Mouse (Mus musculus): ENCODE measurements at regions not wholly inside any gene's neighbourhood (a gene's known extent, or its start where the extent isn't known, plus 50 kb on each side); places are given as distances from the start of the nearest gene placed in this dataset.

DNA sequence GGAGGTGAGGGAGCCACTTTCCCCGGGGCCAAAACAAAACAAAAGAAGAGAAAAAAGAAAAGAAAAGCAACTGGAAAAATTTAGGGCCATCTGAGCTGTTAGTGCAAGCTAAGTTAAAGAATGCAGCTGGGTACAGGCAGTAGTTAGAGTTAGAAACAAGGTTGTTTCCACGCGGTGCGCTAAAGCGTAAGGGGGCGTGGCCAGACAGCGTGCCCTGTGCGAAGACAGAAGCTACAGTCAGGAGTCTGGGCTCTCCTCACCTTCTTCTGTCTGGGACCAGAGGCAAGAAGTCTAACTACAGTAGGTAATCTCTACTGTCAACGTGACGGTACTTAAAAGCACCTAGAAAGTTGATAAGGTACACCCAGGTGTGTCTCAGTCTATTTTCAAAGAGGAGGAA, 435.9 kb downstream of the Vrk1 start:
- no peak for ATAC-seq
- no peaks in the 10 kb centered on the region for H3K36me3 ChIP-seq

DNA sequence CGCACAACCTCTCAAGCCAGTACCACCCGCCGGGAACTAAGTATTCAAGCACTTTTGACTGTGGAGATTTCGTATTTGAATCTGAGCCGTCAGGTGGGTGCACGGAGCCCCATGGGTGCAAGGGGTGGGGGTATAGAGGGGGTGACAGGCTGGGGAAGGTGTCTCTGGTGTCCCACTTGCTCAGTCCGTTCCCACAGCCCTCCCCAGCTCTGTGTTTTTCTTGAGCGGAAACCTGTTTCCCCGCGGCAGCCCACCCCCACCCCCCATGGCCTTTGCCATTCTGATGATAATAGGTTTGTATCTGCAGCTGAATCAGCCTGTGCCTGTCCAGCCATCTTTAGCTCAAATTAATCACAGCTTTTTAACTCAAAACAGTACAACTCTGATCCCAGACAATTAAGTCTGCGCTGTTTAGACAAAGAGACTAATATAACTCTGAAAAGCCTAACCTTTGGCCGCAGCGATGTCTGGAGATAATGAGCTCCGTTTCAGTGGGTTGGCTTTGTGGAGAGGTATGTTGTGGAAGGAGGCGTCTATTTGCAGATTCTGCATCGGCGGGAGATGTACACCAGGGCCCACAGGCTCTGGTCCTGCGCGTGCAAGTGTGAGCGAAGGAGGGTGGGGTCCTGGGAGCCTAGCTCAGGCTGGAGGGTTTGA, 437.0 kb downstream of the Vrk1 start:
- ATAC-seq, result no peak
- Histone ChIP-seq H3K9ac (replicated peaks) (no peak overlapping the region), H3K36me3 (no peaks in the 10 kb centered on the region), H3K4me1 (replicated peaks) (0 out of 2 replicates have a peak, but pooled peaks cover 4% of the 10 kb centered on the region), H3K4me3 (replicated peaks) (no peak overlapping the region), H3K27me3 (no peaks in the 10 kb centered on the region), H3K27ac (no peak overlapping the region), H3K4me2 (replicated peaks) (no peak overlapping the region), H3K9me3 (0 out of 2 replicates have a peak, but pooled peaks cover 6% of the 10 kb centered on the region)
- WGBS, result 50% methylated on average over 20 of the region's 20 CpGs

More for the DNA sequence above, 435.9 kb downstream of the Vrk1 start:
- Histone ChIP-seq H3K4me2 (replicated peaks) (no peak overlapping the region), H3K27ac (no peak overlapping the region), H3K9me3 (0 out of 2 replicates have a peak, but pooled peaks cover 6% of the 10 kb centered on the region), H3K27me3 (no peaks in the 10 kb centered on the region), H3K9ac (replicated peaks) (no peak overlapping the region), H3K4me1 (replicated peaks) (0 out of 2 replicates have a peak, but pooled peaks cover 4% of the 10 kb centered on the region), H3K4me3 (replicated peaks) (no peak overlapping the region)
- WGBS, result 75% methylated on average over 10 of the region's 10 CpGs

DNA sequence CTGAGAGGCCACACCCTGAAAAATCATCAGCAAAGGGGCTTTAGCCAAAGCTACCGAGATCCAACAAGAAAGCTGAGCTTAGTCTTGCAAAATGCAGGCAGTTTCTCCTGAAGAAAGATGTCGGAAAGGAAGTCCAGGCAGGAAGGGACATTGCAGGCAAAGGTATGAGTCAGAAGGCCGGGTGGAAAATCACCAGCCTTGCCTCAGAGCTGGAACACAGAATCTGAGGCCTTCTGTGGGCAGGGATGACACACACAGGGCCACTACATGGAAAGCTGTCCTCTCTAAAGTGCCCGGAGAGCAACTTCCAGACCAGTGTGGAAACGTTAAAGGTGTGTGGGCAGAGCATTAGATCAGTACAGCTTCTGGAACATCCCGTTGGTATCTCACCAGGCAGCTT, 438.5 kb downstream of the Vrk1 start:
- ATAC-seq, result no peak

DNA sequence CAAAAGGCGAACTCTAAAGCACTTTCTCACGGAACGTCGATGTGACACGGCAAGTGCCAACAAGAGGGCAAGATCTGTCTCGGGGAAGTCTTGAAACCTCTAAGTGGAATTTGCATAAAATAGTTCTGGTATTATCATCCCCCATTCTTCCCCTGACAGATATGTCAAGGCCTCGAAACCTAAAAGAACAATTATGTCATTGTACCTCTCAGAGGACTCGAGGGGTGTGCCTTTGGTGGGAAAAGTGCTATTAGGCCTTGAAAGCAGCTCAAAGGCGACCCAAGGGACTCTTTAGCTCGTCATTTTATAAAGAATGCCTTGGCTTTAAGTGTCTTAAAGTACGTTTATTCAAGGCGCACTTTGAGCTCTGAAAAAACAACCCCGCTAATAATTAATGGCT, 443.5 kb downstream of the Vrk1 start:
- no peaks in the 10 kb centered on the region for H3K36me3 ChIP-seq
- no peaks in the 10 kb centered on the region for H3K4me1 ChIP-seq (replicated peaks)
- H3K9me3 ChIP-seq, result no peaks in the 10 kb centered on the region
- H3K4me3 ChIP-seq (replicated peaks), result no peak overlapping the region
- H3K9ac ChIP-seq (replicated peaks), result no peak overlapping the region
- H3K27me3 ChIP-seq, result peaks cover 4% of the 10 kb centered on the region
- no peak overlapping the region for H3K4me2 ChIP-seq (replicated peaks)
- no peak for ATAC-seq
- 54% methylated on average over 13 of the region's 13 CpGs for WGBS
- H3K27ac ChIP-seq, result no peak overlapping the region

More for the DNA sequence above, 438.5 kb downstream of the Vrk1 start:
- WGBS, result 89% methylated on average over 6 of the region's 6 CpGs
- Histone ChIP-seq H3K4me3 (replicated peaks) (no peak overlapping the region), H3K9me3 (0 out of 2 replicates have a peak, but pooled peaks cover 6% of the 10 kb centered on the region), H3K4me2 (replicated peaks) (no peak overlapping the region), H3K36me3 (no peaks in the 10 kb centered on the region), H3K27me3 (no peaks in the 10 kb centered on the region), H3K9ac (replicated peaks) (no peak overlapping the region), H3K4me1 (replicated peaks) (0 out of 2 replicates have a peak, but pooled peaks cover 4% of the 10 kb centered on the region), H3K27ac (no peak overlapping the region)

DNA sequence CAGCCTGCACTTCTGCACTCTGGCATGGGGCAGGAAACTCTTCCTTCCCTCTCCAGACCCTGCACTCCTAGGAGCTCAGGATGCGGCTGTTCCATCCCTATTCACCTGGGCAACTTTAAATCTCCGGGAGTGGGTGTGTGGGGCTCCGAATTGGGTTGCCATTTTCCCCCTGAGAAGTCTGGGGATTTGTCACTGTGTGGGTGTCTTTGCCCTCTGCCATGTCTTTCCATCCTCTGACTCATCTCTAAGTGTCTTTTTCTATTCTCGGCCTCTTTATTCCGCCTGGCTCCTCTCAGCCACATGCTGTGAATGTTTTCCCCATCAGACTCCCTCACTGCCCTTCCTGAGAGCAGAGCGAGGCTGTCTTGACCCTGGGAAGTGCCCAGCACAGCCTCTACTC, 448.2 kb downstream of the Vrk1 start:
- ATAC-seq, result no peak
- Histone ChIP-seq H3K27me3 (peaks cover 5% of the 10 kb centered on the region), H3K4me2 (replicated peaks) (no peak overlapping the region), H3K27ac (no peak overlapping the region), H3K9ac (replicated peaks) (no peak overlapping the region), H3K9me3 (no peaks in the 10 kb centered on the region), H3K4me3 (replicated peaks) (no peak overlapping the region), H3K4me1 (replicated peaks) (peaks cover 10% of the 10 kb centered on the region), H3K36me3 (no peaks in the 10 kb centered on the region)
- 50% methylated on average over 6 of the region's 6 CpGs for WGBS

DNA sequence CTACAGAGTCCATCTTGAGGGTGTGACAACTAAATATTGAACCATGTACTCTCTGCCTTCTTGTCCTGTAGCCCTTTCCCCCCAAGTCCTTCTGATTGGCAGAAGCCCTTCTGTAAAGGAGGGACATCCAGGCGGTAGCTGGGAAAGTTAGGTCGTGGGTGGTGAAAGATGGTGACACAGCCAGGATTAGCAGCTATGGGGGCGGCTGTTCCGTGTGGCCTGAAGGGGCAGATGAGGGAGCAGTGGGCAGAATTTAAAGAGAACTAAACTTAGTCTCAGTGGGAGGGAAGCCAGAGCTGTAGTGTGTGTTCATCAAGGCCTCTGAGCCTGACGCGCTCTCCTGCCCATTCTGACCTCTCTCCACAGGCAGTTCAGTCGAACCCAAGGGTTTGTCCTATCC, 450.6 kb downstream of the Vrk1 start:
- Histone ChIP-seq H3K4me2 (replicated peaks) (no peak overlapping the region), H3K36me3 (no peaks in the 10 kb centered on the region), H3K9me3 (no peaks in the 10 kb centered on the region), H3K4me1 (replicated peaks) (peaks cover 10% of the 10 kb centered on the region), H3K4me3 (replicated peaks) (no peak overlapping the region), H3K27ac (no peak overlapping the region), H3K9ac (replicated peaks) (no peak overlapping the region), H3K27me3 (peaks cover 13% of the 10 kb centered on the region)
- ATAC-seq, result no peak
- WGBS, result 79% methylated on average over 7 of the region's 7 CpGs

DNA sequence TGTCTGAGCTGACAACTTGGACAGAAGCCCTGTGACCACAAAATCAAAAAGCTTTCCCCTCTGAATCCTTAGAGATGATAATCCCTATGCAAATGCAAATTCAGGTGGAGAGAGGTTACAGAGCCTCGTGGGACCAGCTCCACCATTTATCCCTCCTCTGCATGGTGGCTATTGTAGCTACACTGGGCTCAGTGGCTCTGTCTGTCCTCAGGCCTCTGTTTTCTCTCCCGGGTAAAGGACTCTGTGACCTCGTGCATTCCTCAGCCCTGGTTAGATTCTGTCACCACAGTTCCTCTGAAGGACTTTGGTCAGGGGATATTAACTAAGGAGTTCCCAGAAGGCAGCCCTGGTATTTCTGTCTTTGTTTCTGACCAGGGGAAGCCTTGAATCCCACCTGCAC, 452.3 kb downstream of the Vrk1 start:
- no peaks in the 10 kb centered on the region for H3K9me3 ChIP-seq
- H3K27ac ChIP-seq, result no peak overlapping the region; the same call in 1 of the 2 replicates

DNA sequence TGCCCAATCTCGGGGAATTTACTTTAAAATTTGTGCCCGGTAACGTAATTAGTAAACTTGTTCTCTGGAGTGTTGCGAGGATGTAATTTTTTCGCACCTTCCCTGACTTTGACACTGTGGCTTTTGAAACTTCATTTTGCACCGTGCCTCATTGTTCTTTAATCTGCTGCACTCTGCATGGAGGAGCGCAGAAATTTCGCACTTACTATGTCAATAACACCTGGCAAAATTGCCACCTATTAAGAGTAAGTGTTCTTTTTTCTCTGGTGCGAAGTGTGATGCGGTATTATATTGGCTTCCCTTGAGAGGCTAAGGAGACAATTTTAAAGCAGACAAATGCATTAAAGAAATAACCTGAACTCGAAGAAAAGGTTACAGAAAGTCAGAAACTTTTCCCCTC, 454.7 kb downstream of the Vrk1 start:
- no peak overlapping the region for H3K4me2 ChIP-seq (replicated peaks)
- no peaks in the 10 kb centered on the region for H3K36me3 ChIP-seq
- no peak overlapping the region for H3K27ac ChIP-seq
- 45% methylated on average over 11 of the region's 11 CpGs for WGBS
- H3K4me3 ChIP-seq (replicated peaks), result no peak overlapping the region
- peaks cover 15% of the 10 kb centered on the region; the same call in 1 of the 2 replicates for H3K27me3 ChIP-seq
- peaks cover 29% of the 10 kb centered on the region for H3K4me1 ChIP-seq (replicated peaks)
- no peaks in the 10 kb centered on the region for H3K9me3 ChIP-seq
- ATAC-seq, result no peak
- H3K9ac ChIP-seq (replicated peaks), result no peak overlapping the region

More for the DNA sequence above, 452.3 kb downstream of the Vrk1 start:
- Histone ChIP-seq H3K4me3 (replicated peaks) (no peak overlapping the region), H3K36me3 (no peaks in the 10 kb centered on the region), H3K27me3 (peaks cover 13% of the 10 kb centered on the region), H3K9ac (replicated peaks) (no peak overlapping the region), H3K4me1 (replicated peaks) (peaks cover 10% of the 10 kb centered on the region), H3K4me2 (replicated peaks) (no peak overlapping the region)
- ATAC-seq, result 0 out of 2 replicates have a peak, but pooled peaks have one; percentile 27
- WGBS, result 1% methylated on average over 3 of the region's 3 CpGs

DNA sequence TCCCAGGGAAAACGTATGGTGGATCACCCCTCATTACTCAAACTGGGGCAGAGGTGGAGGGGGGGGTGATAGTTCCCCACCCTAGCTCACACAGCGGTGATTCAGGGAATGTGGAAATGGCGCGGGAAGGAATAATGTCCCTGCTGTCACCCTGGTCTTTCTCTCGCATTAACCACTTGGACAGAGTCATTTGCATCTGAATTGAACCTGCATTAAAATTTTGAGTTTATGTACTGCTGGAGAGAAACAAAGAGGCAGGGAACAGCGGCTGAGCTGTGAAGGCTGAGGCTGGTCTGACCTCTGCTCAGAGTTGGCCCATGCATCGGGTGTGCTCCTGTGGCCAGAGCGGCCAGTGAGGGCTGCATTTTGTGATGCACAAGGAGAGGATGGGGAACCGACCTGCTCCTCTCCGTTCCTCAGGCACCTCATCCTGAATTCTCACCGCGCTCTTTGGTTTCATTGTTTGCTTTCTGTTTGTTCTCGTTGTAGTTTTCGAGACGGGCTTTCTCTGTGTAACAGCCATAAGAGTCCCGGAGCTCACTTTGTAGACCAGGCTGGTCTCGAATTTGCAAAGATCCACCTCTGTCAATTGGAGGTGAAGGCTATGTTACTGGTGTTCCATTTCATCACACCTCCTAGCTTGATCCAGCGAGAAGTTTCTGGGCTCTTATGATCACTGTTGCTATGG, 458.3 kb downstream of the Vrk1 start:
- WGBS, result 16% methylated on average over 18 of the region's 18 CpGs
- Histone ChIP-seq H3K36me3 (no peaks in the 10 kb centered on the region), H3K4me1 (replicated peaks) (peaks cover 19% of the 10 kb centered on the region), H3K4me3 (replicated peaks) (no peak overlapping the region), H3K9me3 (no peaks in the 10 kb centered on the region), H3K4me2 (replicated peaks) (0 out of 2 replicates have a peak overlapping the region, but pooled peaks have one; percentile 22), H3K9ac (replicated peaks) (no peak overlapping the region), H3K27ac (no peak overlapping the region), H3K27me3 (peaks cover 15% of the 10 kb centered on the region; the same call in 1 of the 2 replicates)
- ATAC-seq, result 0 out of 2 replicates have a peak, but pooled peaks have one; percentile 65

DNA sequence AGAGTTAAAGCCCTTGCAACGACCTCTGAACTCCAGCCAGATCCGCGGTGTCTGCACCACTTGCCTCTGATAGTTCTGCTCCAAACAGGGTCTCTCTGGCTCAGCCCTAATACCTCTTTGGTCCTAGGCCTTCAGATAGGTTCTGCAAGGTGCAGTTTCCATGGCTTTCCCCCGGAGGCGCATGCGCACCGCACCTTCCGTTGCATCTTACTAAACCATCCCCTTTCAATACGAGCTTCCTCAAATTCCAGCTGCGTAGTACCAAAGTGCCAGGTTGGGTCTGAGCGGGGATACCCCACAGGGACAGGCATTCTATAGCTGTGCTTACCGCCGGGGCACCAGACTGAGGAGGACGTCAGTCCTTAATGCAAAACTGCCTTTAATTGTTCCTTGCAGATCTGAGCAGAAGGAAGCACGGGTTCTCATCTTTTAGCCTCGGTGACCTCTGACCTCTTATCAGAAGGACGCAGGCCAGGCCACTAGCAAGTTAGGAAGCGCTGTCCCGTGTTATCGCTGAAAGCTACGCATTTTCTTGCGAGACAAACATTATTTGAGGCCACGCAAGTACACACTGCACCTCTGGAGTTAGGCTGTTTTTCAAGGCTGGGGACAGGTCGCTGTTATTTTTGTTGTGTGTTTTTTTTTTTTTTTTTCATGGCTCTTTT, 464.6 kb downstream of the Vrk1 start:
- Histone ChIP-seq H3K4me2 (replicated peaks) (peak overlapping the region; percentile 46), H3K4me3 (replicated peaks) (no peak overlapping the region), H3K9me3 (no peaks in the 10 kb centered on the region), H3K9ac (replicated peaks) (no peak overlapping the region), H3K4me1 (replicated peaks) (peaks cover 42% of the 10 kb centered on the region), H3K27me3 (peaks cover 3% of the 10 kb centered on the region; the same call in 1 of the 2 replicates), H3K36me3 (no peaks in the 10 kb centered on the region), H3K27ac (no peak overlapping the region)
- peak; percentile 59 for ATAC-seq
- WGBS, result 15% methylated on average over 24 of the region's 24 CpGs

DNA sequence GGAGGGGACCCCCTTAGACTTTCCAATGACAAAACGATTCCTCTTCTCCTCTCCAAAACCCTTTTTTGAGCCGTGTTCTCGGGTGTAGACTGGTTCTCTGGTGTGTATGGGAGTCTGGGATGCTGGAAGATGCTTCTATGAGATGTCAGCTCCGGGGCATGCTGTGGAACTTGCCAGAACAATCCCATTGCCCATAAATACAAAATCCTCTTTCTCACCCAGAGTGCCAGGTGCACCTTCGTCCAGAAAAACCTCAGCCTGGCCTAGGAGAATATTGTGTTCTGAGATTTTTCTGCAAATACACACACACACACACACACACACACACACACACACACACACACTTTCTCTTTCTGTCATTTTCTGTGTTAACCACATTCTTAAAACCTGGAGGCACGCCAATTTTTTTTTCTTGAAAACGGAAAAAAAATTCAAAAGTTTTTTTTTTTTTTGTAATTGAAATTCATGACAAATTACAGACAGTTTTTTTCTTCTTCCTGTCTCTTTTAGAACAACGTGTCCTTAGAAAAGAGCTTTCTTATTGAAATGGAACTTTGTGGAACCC, 465.5 kb downstream of the Vrk1 start:
- Histone ChIP-seq H3K27ac (no peak overlapping the region), H3K4me1 (replicated peaks) (peaks cover 52% of the 10 kb centered on the region), H3K9ac (replicated peaks) (no peak overlapping the region), H3K36me3 (no peaks in the 10 kb centered on the region), H3K4me3 (replicated peaks) (no peak overlapping the region), H3K4me2 (replicated peaks) (no peak overlapping the region), H3K27me3 (peaks cover 3% of the 10 kb centered on the region; the same call in 1 of the 2 replicates), H3K9me3 (no peaks in the 10 kb centered on the region)
- 61% methylated on average over 8 of the region's 8 CpGs for WGBS
- ATAC-seq, result no peak
